Mouse (Mus musculus) heart, embryonic 15.5 days (tissue): ENCODE data around the gene 9230112D13Rik. TPM values are rescaled to one million over a fixed set of nuclear protein-coding genes. Genes with fewer than 3 reads are reported as not detected.

Experiments
- ATAC-seq: fragments of 200-750 bp; cut with Nextera tagmentation; replicated peaks from 2 replicates; pipeline ENCODE4 v1.8.0; 2017; ENCODE audit warnings: low read depth, moderate TSS enrichment; ENCODE audit not compliant: insufficient number of reproducible peaks, insufficient read depth, low FRiP score
- H3K27ac ChIP-seq: fragments of 300-500 bp; sonication (generic); 2 replicates; pipeline ENCODE4 v1.5.1; 2015; ENCODE audit warnings: mild to moderate bottlenecking, inconsistent platforms
- H3K27me3 ChIP-seq: fragments of 300-500 bp; sonication (generic); 2 replicates; pipeline ENCODE4 v1.6.1; 2015; ENCODE audit warnings: inconsistent platforms
- H3K36me3 ChIP-seq: fragments of 300-500 bp; sonication (generic); 2 replicates; pipeline ENCODE4 v1.6.1; 2015; ENCODE audit warnings: mild to moderate bottlenecking, inconsistent platforms
- H3K4me1 ChIP-seq: fragments of 300-500 bp; sonication (generic); replicated peaks from 2 replicates; pipeline ENCODE4 v1.6.1; 2015; ENCODE audit warnings: inconsistent platforms
- H3K4me2 ChIP-seq: fragments of 300-500 bp; sonication (generic); 2 replicates; pipeline ENCODE4 v1.6.1; 2015; ENCODE audit warnings: inconsistent platforms, mild to moderate bottlenecking, moderate library complexity
- H3K4me3 ChIP-seq: fragments of 300-500 bp; sonication (generic); 2 replicates; pipeline ENCODE4 v1.5.1; 2015; ENCODE audit warnings: mild to moderate bottlenecking, inconsistent platforms
- H3K9ac ChIP-seq: fragments of 300-500 bp; sonication (generic); 2 replicates; pipeline ENCODE4 v1.6.1; 2015; ENCODE audit warnings: mild to moderate bottlenecking, inconsistent platforms
- H3K9me3 ChIP-seq: fragments of 300-500 bp; sonication (generic); replicated peaks from 2 replicates; pipeline ENCODE4 v1.6.1; 2016; ENCODE audit warnings: inconsistent platforms
- WGBS: fragments of 180-500 bp; shearing (Covaris S2); methylation state at CpG from one replicate; pipeline ENCODE4 v1.1.7; 2015; ENCODE audit warnings: mixed read lengths; 5-methylcytosine and 5-hydroxymethylcytosine counted together
- polyA plus RNA-seq: library from polyadenylated mRNA; unstranded; fragments of >200 nt; fragmentation: Nextera tagmentation; extraction: Ambion mirVana; gene quantifications from 2 replicates; pipeline ENCODE4 v1.2.1, GENCODE M21; 2015

The 9230112D13Rik gene
- polyA plus RNA-seq, 1 experiment from 2014 or later: not detected

DNA sequence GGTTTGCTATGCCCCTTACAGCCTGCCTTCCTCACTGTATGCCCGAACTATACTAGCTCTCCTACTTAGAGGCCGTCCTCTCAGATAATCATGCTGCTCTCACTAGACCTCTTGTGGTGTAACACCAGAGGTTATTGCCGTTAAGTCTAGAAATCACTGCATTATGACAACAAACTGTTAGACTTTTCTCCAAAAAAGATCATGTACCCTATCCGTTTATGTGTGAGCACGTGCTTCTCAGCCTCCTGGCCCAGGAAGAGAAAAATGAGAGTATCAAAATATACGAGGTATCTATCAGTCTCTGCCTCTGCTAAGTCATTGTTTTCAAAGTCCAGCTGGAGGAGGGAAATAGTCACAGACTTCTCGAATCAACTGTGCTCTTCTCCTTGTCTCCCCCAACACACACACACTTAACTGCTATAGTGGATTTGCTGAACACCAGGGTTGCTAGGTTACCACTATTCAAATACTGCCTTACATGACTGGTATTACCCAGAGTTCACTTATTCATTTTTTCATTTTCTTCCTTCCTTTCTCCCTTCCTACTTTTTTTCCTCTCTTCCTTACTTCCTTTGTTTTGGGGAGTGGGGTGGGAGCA is 13.7 kb downstream of the 9230112D13Rik start:
- H3K9ac ChIP-seq: no peak overlapping the region
- no peak overlapping the region for H3K4me3 ChIP-seq
- H3K9me3 ChIP-seq: no peaks in the 10 kb centered on the region
- ATAC-seq: no peak
- no peak overlapping the region for H3K4me2 ChIP-seq
- WGBS: 29% methylated on average over 7 of the region's 7 CpGs
- H3K36me3 ChIP-seq: no peaks in the 10 kb centered on the region
- H3K4me1 ChIP-seq: peaks cover 36% of the 10 kb centered on the region
- H3K27me3 ChIP-seq: peaks cover 6% of the 10 kb centered on the region; the same call in 1 of the 2 replicates
- no peak overlapping the region; the same call in 1 of the 2 replicates for H3K27ac ChIP-seq

- Histone ChIP-seq H3K4me2 (no peak overlapping the region), H3K27me3 (peaks cover 6% of the 10 kb centered on the region; the same call in 1 of the 2 replicates), H3K9ac (no peak overlapping the region), H3K27ac (no peak overlapping the region; the same call in 1 of the 2 replicates), H3K36me3 (no peaks in the 10 kb centered on the region), H3K4me3 (no peak overlapping the region), H3K4me1 (peaks cover 41% of the 10 kb centered on the region), H3K9me3 (no peaks in the 10 kb centered on the region)
- 41% methylated on average over 4 of the region's 4 CpGs for WGBS
- ATAC-seq: no peak
Observed at GRCm38 (mm10) chr14:34508187-34508840, 14.3 kb downstream of the 9230112D13Rik start.

- no peak for ATAC-seq
Observed at GRCm38 (mm10) chr14:34505309-34505708, 17.3 kb downstream of the 9230112D13Rik start.

DNA sequence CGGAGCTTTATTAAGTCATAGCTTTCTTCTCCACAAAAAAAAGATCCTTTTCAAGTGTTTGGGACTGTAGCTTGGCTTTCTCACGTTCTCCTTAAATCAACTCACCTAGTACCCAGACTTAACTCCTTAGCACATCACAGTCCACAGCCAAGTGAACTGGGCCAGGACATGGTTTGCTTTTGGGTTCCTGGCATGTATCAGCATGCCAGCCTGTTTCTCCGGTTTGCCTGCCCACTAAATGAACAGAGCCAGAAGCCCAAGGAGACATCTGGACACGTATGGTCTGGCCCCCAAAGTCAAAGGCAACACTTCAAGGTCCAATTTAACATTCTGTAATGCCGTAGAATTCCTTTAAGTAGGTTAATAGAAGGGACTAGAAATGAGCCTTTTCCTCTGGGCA is 18.2 kb downstream of the 9230112D13Rik start:
- no peak overlapping the region for H3K27ac ChIP-seq
- H3K9me3 ChIP-seq: no peaks in the 10 kb centered on the region
- H3K9ac ChIP-seq: no peak overlapping the region
- 74% methylated on average over 5 of the region's 5 CpGs for WGBS
- no peaks in the 10 kb centered on the region for H3K36me3 ChIP-seq
- H3K27me3 ChIP-seq: peaks cover 6% of the 10 kb centered on the region; the same call in 1 of the 2 replicates
- ATAC-seq: no peak
- no peak overlapping the region for H3K4me3 ChIP-seq
- peaks cover 52% of the 10 kb centered on the region for H3K4me1 ChIP-seq
- no peak overlapping the region for H3K4me2 ChIP-seq

More at GRCm38 (mm10) chr14:34505309-34505708, 17.3 kb downstream of the 9230112D13Rik start:
- H3K27ac ChIP-seq: peak overlapping the region; percentile 61
- H3K4me2 ChIP-seq: no peak overlapping the region
- H3K9ac ChIP-seq: no peak overlapping the region
- 37% methylated on average over 7 of the region's 7 CpGs for WGBS
- H3K27me3 ChIP-seq: peaks cover 6% of the 10 kb centered on the region; the same call in 1 of the 2 replicates
- H3K36me3 ChIP-seq: no peaks in the 10 kb centered on the region
- peaks cover 43% of the 10 kb centered on the region for H3K4me1 ChIP-seq
- H3K4me3 ChIP-seq: no peak overlapping the region
- no peaks in the 10 kb centered on the region for H3K9me3 ChIP-seq

DNA sequence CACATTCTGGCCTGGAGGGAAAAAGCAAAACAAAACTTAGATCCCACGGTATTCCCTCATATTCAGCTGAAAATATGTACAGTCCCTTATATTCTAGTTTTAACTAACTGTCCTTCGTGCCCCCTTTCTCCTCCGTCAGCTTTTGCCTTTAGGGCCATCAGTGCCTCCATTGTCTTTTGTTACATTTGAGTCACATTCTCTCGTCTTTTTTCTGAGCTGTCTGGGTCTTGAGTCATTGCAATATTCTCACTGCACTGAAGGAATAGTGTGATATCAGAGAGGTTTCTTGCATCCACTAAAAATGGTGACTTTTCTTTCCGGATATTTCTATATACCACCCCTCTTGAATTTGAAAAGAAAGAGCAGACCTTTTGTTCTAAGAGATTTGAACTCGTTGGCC is 18.8 kb downstream of the 9230112D13Rik start:
- H3K9ac ChIP-seq: no peak overlapping the region

GRCm38 (mm10) chr14:34503325-34503647 is 19.3 kb downstream of the 9230112D13Rik start, which contains the start of gene Bmpr1a:
Bmpr1a (minus strand) TSS chr14:34503341.
- ATAC-seq: no peak; the same call in 1 of the 2 replicates
- H3K4me2 ChIP-seq: peak within 1 kb of the TSS; percentile 71
- no peaks in the 10 kb centered on the region for H3K36me3 ChIP-seq
- H3K9ac ChIP-seq: peak within 1 kb of the TSS; percentile 99
- WGBS: 10% methylated on average over 15 of the region's 15 CpGs
- H3K4me3 ChIP-seq: peak within 1 kb of the TSS; percentile 78
- peaks cover 6% of the 10 kb centered on the region; the same call in 1 of the 2 replicates for H3K27me3 ChIP-seq
- no peaks in the 10 kb centered on the region for H3K9me3 ChIP-seq
- peak within 1 kb of the TSS; percentile 99 for H3K27ac ChIP-seq
- peaks cover 56% of the 10 kb centered on the region for H3K4me1 ChIP-seq

More for the DNA sequence above, 18.8 kb downstream of the 9230112D13Rik start:
- peaks cover 55% of the 10 kb centered on the region for H3K4me1 ChIP-seq
- peak overlapping the region; percentile 71; the same call in 1 of the 2 replicates for H3K4me2 ChIP-seq
- no peaks in the 10 kb centered on the region for H3K36me3 ChIP-seq
- no peak for ATAC-seq
- peak overlapping the region; percentile 99 for H3K27ac ChIP-seq
- 61% methylated on average over 6 of the region's 6 CpGs for WGBS
- H3K9me3 ChIP-seq: no peaks in the 10 kb centered on the region
- H3K4me3 ChIP-seq: no peak overlapping the region
- H3K27me3 ChIP-seq: peaks cover 6% of the 10 kb centered on the region; the same call in 1 of the 2 replicates

GRCm38 (mm10) chr14:34502475-34503324 is 19.9 kb downstream of the 9230112D13Rik start:
- H3K27ac ChIP-seq: peak overlapping the region; percentile 99
- peak overlapping the region; percentile 78 for H3K4me3 ChIP-seq
- H3K9me3 ChIP-seq: no peaks in the 10 kb centered on the region
- under 1% methylated on average over 68 of the region's 115 CpGs for WGBS
- H3K27me3 ChIP-seq: peaks cover 6% of the 10 kb centered on the region; the same call in 1 of the 2 replicates
- H3K4me2 ChIP-seq: peak overlapping the region; percentile 71
- ATAC-seq: peak; percentile 87
- peak overlapping the region; percentile 99 for H3K9ac ChIP-seq
- no peaks in the 10 kb centered on the region for H3K36me3 ChIP-seq
- peaks cover 57% of the 10 kb centered on the region for H3K4me1 ChIP-seq

DNA sequence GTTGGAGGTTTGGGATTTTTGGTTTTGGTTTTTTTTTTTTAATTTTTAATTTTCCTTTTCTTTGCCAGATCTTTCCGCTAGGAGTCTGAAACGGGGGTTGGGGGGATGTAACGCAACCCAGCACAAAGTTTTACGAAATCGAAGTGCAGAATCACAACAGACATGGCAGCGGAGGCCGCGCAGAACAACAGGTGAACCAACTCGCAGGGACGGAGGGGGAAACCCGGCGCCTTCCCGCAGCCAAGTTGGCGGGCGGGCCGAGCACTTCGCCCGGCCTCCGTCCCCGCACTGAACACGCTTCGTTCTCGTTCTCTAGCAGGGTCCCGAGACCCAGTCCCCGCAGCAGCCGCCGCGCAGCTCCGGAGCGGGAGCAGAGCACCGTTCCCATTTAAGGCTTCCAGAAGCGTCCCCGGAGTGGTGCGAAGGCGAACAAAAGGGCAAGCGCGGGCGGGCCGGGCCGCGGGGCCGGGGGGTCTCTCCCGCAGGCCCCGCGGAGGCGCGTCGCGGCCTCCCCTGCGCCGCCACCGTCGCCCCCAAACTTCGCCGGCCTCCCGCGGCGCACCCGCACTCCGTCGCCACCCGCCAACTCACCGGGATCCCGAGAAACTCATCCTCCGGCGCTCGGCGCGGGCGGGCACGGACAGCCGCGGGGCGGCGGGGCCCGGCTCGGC is 20.7 kb downstream of the 9230112D13Rik start:
- under 1% methylated on average over 76 of the region's 77 CpGs for WGBS
- Histone ChIP-seq H3K4me3 (peak overlapping the region; percentile 78), H3K36me3 (no peaks in the 10 kb centered on the region), H3K27me3 (peaks cover 6% of the 10 kb centered on the region; the same call in 1 of the 2 replicates), H3K4me1 (peaks cover 63% of the 10 kb centered on the region), H3K4me2 (peak overlapping the region; percentile 71), H3K27ac (peak overlapping the region; percentile 99), H3K9ac (peak overlapping the region; percentile 99), H3K9me3 (no peaks in the 10 kb centered on the region)
- ATAC-seq: peak; percentile 19

- Histone ChIP-seq H3K9me3 (no peaks in the 10 kb centered on the region), H3K9ac (peak overlapping the region; percentile 99), H3K4me3 (peak overlapping the region; percentile 78), H3K36me3 (no peaks in the 10 kb centered on the region), H3K4me2 (peak overlapping the region; percentile 71), H3K27ac (peak overlapping the region; percentile 99), H3K27me3 (peaks cover 4% of the 10 kb centered on the region; the same call in 1 of the 2 replicates), H3K4me1 (peaks cover 64% of the 10 kb centered on the region)
- no peak for ATAC-seq
- WGBS: under 1% methylated on average over 16 of the region's 16 CpGs
Observed at GRCm38 (mm10) chr14:34501447-34501803, 21.2 kb downstream of the 9230112D13Rik start.

DNA sequence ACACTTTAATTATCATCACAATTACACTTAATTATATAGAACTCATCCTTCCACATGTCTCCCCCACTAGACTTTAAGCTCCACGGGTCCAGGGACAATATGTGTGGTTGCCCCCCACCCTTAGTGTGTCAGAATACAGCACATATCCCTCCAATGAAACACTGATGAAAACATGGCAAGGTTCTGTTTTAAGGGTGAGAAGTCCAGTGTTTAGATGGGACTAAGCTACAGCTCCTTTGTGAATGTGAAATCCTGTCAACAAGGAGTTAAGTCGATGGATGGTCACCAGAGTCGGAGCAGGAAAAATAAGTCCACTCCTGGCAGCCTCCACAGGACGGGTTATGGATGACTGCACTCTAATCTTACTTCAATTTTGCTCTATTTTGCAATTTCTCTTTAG is 22.3 kb downstream of the 9230112D13Rik start:
- WGBS: 6% methylated on average over 4 of the region's 4 CpGs
- Histone ChIP-seq H3K4me1 (peaks cover 64% of the 10 kb centered on the region), H3K36me3 (no peaks in the 10 kb centered on the region), H3K27ac (0 out of 2 replicates have a peak overlapping the region, but pooled peaks have one; percentile 20), H3K9me3 (no peaks in the 10 kb centered on the region), H3K27me3 (no peaks in the 10 kb centered on the region), H3K9ac (peak overlapping the region; percentile 32), H3K4me3 (peak overlapping the region; percentile 78), H3K4me2 (peak overlapping the region; percentile 71)
- ATAC-seq: no peak
